ENCODE assay signal across 10 mouse cellular contexts in genomic region chr14:19728737-19729136, GRCm38 (mm10). TPM values are rescaled to one million over a fixed set of nuclear protein-coding genes. Genes with fewer than 3 reads are reported as not detected.
DNase-seq lines count a peak whose midpoint lies in the region; ATAC-seq and TF ChIP-seq lines count a peak whose summit lies in the region.
"Had no signal": no experiment of that assay in that cellular context is flagged by ENCODE, and none has a peak within 500 bp of the region (broad histone marks: within the 10 kb centered on the region; RNA-seq: fewer than 3 reads in every experiment).

No protein-coding gene starts in this region.

- intact Hi-C loops in gastrocnemius, postnatal 14 days (cut with DNase I; ENCODE audit: low total_unique reads) = no loop called here

- no peak for ATAC-seq in liver, postnatal 0 days

- H3K9ac ChIP-seq in liver, postnatal 0 days (replicated peaks) = no peak overlapping the region
- H3K9ac ChIP-seq: neural tube, embryonic 15.5 days had no signal

- peak; percentile 50 for DNase-seq in gastrocnemius, postnatal 14 days
- no peak for DNase-seq in gastrocnemius, postnatal 10 days
- DNase-seq in adipocyte (ENCODE audit: low spot score) = peak; percentile 46
- DNase-seq in kidney, adult 9 months = peak; percentile 33
- DNase-seq in lung, postnatal 14 days = peak; percentile 45
- no peak for DNase-seq in layer of hippocampus, postnatal 25 days (ENCODE audit: extremely low spot score in 1 of 2, low spot score in 1 of 2)
- DNase-seq in liver, postnatal 0 days = no peak
- DNase-seq in urinary bladder, adult 18-20 months (ENCODE audit: low spot score in 2 of 2) = no peak
- DNase-seq: heart, postnatal 4 days had no signal

- TF ChIP-seq EP300 in liver, postnatal 0 days (IDR thresholded peaks at IDR 0.05; ENCODE audit: low read depth) = no peak

- no peak for TF ChIP-seq CTCF in liver, postnatal 0 days (IDR thresholded peaks at IDR 0.05; ENCODE audit: low read depth)

- H3K27ac ChIP-seq in liver, postnatal 0 days (ENCODE audit: low read depth) = no peak overlapping the region
- H3K27ac ChIP-seq: neural tube, embryonic 15.5 days had no signal

- H3K4me1 ChIP-seq in liver, postnatal 0 days (ENCODE audit: insufficient read depth) = peaks cover 7% of the 10 kb centered on the region; the same call in 1 of the 2 replicates
- H3K4me1 ChIP-seq: neural tube, embryonic 15.5 days had no signal

- WGBS in liver, postnatal 0 days (ENCODE audit: insufficient replicate concordance) = 72% methylated on average over 7 of the region's 7 CpGs

- H3K4me2 ChIP-seq in liver, postnatal 0 days (ENCODE audit: low read depth, low read length) = no peak overlapping the region
- H3K4me2 ChIP-seq: neural tube, embryonic 15.5 days had no signal

- H3K27me3 ChIP-seq in liver, postnatal 0 days (ENCODE audit: insufficient read depth, low read length) = no peaks in the 10 kb centered on the region
- H3K27me3 ChIP-seq: neural tube, embryonic 15.5 days had no signal

- H3K4me3 ChIP-seq in liver, postnatal 0 days (ENCODE audit: low read depth, low read length) = no peak overlapping the region
- H3K4me3 ChIP-seq: neural tube, embryonic 15.5 days had no signal

- no peaks in the 10 kb centered on the region for H3K9me3 ChIP-seq in liver, postnatal 0 days (ENCODE audit: low read length)
- H3K9me3 ChIP-seq: neural tube, embryonic 15.5 days had no signal

- no peaks in the 10 kb centered on the region for H3K36me3 ChIP-seq in liver, postnatal 0 days (replicated peaks; ENCODE audit: insufficient read depth, low read length)
- H3K36me3 ChIP-seq: neural tube, embryonic 15.5 days had no signal

RNA-seq across cellular contexts. Expression of gene Nid2, which starts 22.3 kb away (rescaled TPM):
- total RNA-seq in gastrocnemius, postnatal 14 days (2021) = 10 to 100 TPM; 46.5 to 62.5 TPM
- 10 to 100 TPM; 90.7 to 94.0 TPM for total RNA-seq in gastrocnemius, postnatal 10 days (2021)
- 1 to 10 TPM; 3.1 to 3.4 TPM for total RNA-seq in layer of hippocampus, postnatal 25 days (2021)
- polyA plus RNA-seq in liver, postnatal 0 days (2015; fragmentation: Nextera tagmentation; extraction: Ambion mirVana) = 4.9 and 5.9 TPM in 2 replicates

Comparison
In these comparisons a context has a peak if more than half of its experiments do, and no peak if none do; other contexts are left out.
1. DNase-seq: peak in gastrocnemius, postnatal 14 days (single experiment), adipocyte (single experiment), kidney, adult 9 months (single experiment) and lung, postnatal 14 days (single experiment); none in gastrocnemius, postnatal 10 days (single experiment), layer of hippocampus, postnatal 25 days (0 of 2), liver, postnatal 0 days (single experiment) and urinary bladder, adult 18-20 months (0 of 2).
2. RNA of gene Nid2, which starts 22.3 kb away (total RNA-seq): 90.7 to 94.0 TPM in gastrocnemius, postnatal 10 days and 46.5 to 62.5 TPM in gastrocnemius, postnatal 14 days; 3.1 to 3.4 TPM in layer of hippocampus, postnatal 25 days; every median in the first group is over 10 times any median in the second.